Mouse (Mus musculus) MEL (cell line): Measurements from ENCODE around the gene Slc11a2.

Source experiments
- CTCF ChIP-seq, 3 experiments: IDR thresholded peaks in 2 of 3; conservative IDR thresholded peaks in 1 of 3; 2 replicates each; pipeline ENCODE4 v1.5.1; 2011 to 2012; ENCODE audit warnings: low read length in 3 of 3, low read depth in 2 of 3, mild to moderate bottlenecking in 2 of 3, improper control_type of control experiment in 1 of 3, inconsistent platforms in 1 of 3, mixed read lengths in 1 of 3, moderate library complexity in 1 of 3; ENCODE audit not compliant: control insufficient read depth in 1 of 3, insufficient read depth in 1 of 3, poor library complexity in 1 of 3, severe bottlenecking in 1 of 3
- ETS1 ChIP-seq: IDR thresholded peaks from 2 replicates; pipeline ENCODE4 v1.6.1; 2012; ENCODE audit warnings: low read depth, mild to moderate bottlenecking, inconsistent platforms, low read length, improper control_type of control experiment, moderate library complexity
- KAT2A ChIP-seq: conservative IDR thresholded peaks from 2 replicates; pipeline ENCODE4 v1.6.1; 2012; ENCODE audit warnings: low read depth, low read length, improper control_type of control experiment, inconsistent platforms
- NRF1 ChIP-seq: IDR thresholded peaks from 2 replicates; pipeline ENCODE4 v1.6.1; 2014; ENCODE audit warnings: low read depth, mild to moderate bottlenecking, inconsistent platforms, low read length, improper control_type of control experiment, moderate library complexity; ENCODE audit not compliant: poor library complexity, insufficient read depth, severe bottlenecking
- POLR2A ChIP-seq, 2 experiments: IDR thresholded peaks; 2 replicates each; pipeline ENCODE4 v1.6.1; 2011 to 2012; ENCODE audit warnings: low read length in 2 of 2, mild to moderate bottlenecking in 2 of 2, control low read depth in 1 of 2, improper control_type of control experiment in 1 of 2, low read depth in 1 of 2, moderate library complexity in 1 of 2; ENCODE audit not compliant: control insufficient read depth in 1 of 2, insufficient read depth in 1 of 2, poor library complexity in 1 of 2
- TCF12 ChIP-seq: IDR thresholded peaks from 2 replicates; pipeline ENCODE4 v1.6.1; 2014; ENCODE audit warnings: low read depth, mild to moderate bottlenecking, inconsistent platforms, low read length, improper control_type of control experiment, moderate library complexity
- ZMIZ1 ChIP-seq: IDR thresholded peaks from 2 replicates; pipeline ENCODE4 v1.6.1; 2012; ENCODE audit warnings: low read depth, mild to moderate bottlenecking, inconsistent platforms, low read length, improper control_type of control experiment, moderate library complexity

DNA sequence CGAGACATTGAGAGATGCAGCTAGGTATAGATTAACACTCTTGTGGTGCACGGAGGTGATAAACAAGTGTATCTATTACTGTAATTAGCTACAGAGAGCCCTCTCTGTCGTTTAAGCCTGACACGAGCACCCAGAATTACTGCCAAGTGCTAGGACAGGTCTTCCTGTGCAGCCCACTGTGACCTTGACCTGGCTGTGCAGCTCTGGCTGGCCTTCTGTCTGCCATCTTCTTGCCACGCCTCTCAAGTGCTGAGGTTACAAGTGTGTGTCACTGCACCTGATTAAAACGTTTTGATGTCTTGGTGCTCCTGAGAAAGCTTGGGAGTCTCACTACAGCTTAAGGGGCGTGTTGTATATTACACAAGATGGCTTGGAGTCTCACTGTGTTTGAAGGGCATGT lies 33.8 kb downstream of the Slc11a2 start:
- no peak for TF ChIP-seq ZMIZ1
- no peak for TF ChIP-seq POLR2A (IDR thresholded peaks at IDR 0.05; ENCODE audit: control insufficient read depth in 1 of 2, insufficient read depth in 1 of 2, low read depth in 1 of 2, low read length in 2 of 2, poor library complexity in 1 of 2)
- TF ChIP-seq CTCF (IDR thresholded peaks at IDR 0.05 in 2 of 3, conservative IDR thresholded peaks at IDR 0.05 in 1 of 3; ENCODE audit: control insufficient read depth in 1 of 3, insufficient read depth in 1 of 3, low read depth in 2 of 3, low read length in 3 of 3, poor library complexity in 1 of 3, severe bottlenecking in 1 of 3) = no peak
- no peak for TF ChIP-seq TCF12
- TF ChIP-seq KAT2A = no peak
- TF ChIP-seq ETS1 = no peak
- no peak for TF ChIP-seq NRF1
